ENCODE assay signal across 18 mouse cellular contexts in the genomic region with DNA sequence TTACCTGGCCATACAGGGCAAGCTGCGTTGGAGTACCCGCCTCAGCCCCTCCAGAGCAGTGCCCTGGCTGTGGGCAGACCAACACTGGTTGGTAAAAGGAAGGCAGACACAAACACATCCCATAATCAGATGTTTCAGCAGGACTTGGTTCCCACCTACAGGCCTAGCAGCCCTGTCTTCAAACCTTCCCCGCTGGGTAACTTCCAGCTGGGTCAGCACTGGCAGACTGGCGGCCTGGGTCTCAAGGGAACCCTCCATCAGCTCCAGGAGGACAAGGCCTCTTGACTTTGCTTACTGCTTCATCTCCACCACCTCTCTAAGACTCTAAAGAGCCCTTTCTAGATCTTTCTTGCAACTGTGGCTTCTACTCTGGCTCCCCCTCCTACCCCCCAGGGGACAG. TPM values are rescaled to one million over a fixed set of nuclear protein-coding genes. Genes with fewer than 3 reads are reported as not detected.
A peak's percentile ranks its signal among the peaks of the same experiment; 100 is the strongest.
DNase-seq lines count a peak whose midpoint lies in the region; ATAC-seq and TF ChIP-seq lines count a peak whose summit lies in the region.
"Had no signal": no experiment of that assay in that cellular context is flagged by ENCODE, and none has a peak within 500 bp of the region (broad histone marks: within the 10 kb centered on the region; RNA-seq: fewer than 3 reads in every experiment).

No protein-coding gene starts in this region.

- H3K9ac ChIP-seq in heart, embryonic 13.5 days: peak overlapping the region; percentile 60; the same call in 1 of the 2 replicates
- no peak overlapping the region for H3K9ac ChIP-seq in liver, embryonic 15.5 days
- no peak overlapping the region for H3K9ac ChIP-seq in liver, postnatal 0 days (replicated peaks)
- H3K9ac ChIP-seq in limb, embryonic 15.5 days: no peak overlapping the region
- H3K9ac ChIP-seq: hindbrain, embryonic 12.5 days; lung, embryonic 14.5 days; neural tube, embryonic 12.5 days had no signal

- WGBS in cerebellum, adult 2 months: 62% methylated on average over 4 of the region's 4 CpGs
- 91% methylated on average over 4 of the region's 4 CpGs for WGBS in heart, embryonic 13.5 days
- 91% methylated on average over 4 of the region's 4 CpGs for WGBS in liver, embryonic 15.5 days (ENCODE audit: insufficient replicate concordance)
- 88% methylated on average over 4 of the region's 4 CpGs for WGBS in liver, postnatal 0 days (ENCODE audit: insufficient replicate concordance)
- WGBS in limb, embryonic 15.5 days: 85% methylated on average over 4 of the region's 4 CpGs

- H3K4me2 ChIP-seq in heart, embryonic 13.5 days: no peak overlapping the region
- no peak overlapping the region for H3K4me2 ChIP-seq in liver, embryonic 15.5 days
- no peak overlapping the region for H3K4me2 ChIP-seq in liver, postnatal 0 days (ENCODE audit: low read depth, low read length)
- H3K4me2 ChIP-seq in limb, embryonic 15.5 days: no peak overlapping the region
- H3K4me2 ChIP-seq: hindbrain, embryonic 12.5 days; lung, embryonic 14.5 days; neural tube, embryonic 12.5 days had no signal

- peaks cover 93% of the 10 kb centered on the region for H3K4me1 ChIP-seq in cerebellum, adult 2 months (ENCODE audit: control insufficient read depth, insufficient read depth, low read length)
- H3K4me1 ChIP-seq in heart, embryonic 13.5 days: peaks cover 95% of the 10 kb centered on the region
- peaks cover 78% of the 10 kb centered on the region for H3K4me1 ChIP-seq in liver, embryonic 15.5 days (replicated peaks)
- peaks cover 18% of the 10 kb centered on the region for H3K4me1 ChIP-seq in liver, postnatal 0 days (ENCODE audit: insufficient read depth)
- peaks cover 100% of the 10 kb centered on the region for H3K4me1 ChIP-seq in limb, embryonic 15.5 days

- no peak for TF ChIP-seq CTCF in cerebellum, adult 2 months (IDR thresholded peaks at IDR 0.05; ENCODE audit: borderline replicate concordance, insufficient read depth, low read depth, low read length)
- TF ChIP-seq CTCF in liver, postnatal 0 days (IDR thresholded peaks at IDR 0.05; ENCODE audit: low read depth): no peak

- TF ChIP-seq EP300 in liver, postnatal 0 days (IDR thresholded peaks at IDR 0.05; ENCODE audit: low read depth): no peak

- ATAC-seq in heart, embryonic 13.5 days (ENCODE audit: extremely low read depth, insufficient number of reproducible peaks, low FRiP score, low TSS enrichment): no peak
- ATAC-seq in liver, embryonic 15.5 days (ENCODE audit: insufficient read depth): no peak
- ATAC-seq in liver, postnatal 0 days: no peak
- ATAC-seq in limb, embryonic 15.5 days (ENCODE audit: insufficient number of reproducible peaks, low FRiP score, low TSS enrichment, low read depth): no peak
- ATAC-seq: activated CD4-positive, CD25-positive, alpha-beta regulatory T cell, adult 4 months; intestine, postnatal 0 days; midbrain, embryonic 16.5 days had no signal

- no peaks in the 10 kb centered on the region for H3K9me3 ChIP-seq in heart, embryonic 13.5 days
- no peaks in the 10 kb centered on the region for H3K9me3 ChIP-seq in liver, embryonic 15.5 days (replicated peaks)
- H3K9me3 ChIP-seq in liver, postnatal 0 days (ENCODE audit: low read length): no peaks in the 10 kb centered on the region
- no peaks in the 10 kb centered on the region for H3K9me3 ChIP-seq in limb, embryonic 15.5 days
- H3K9me3 ChIP-seq: hindbrain, embryonic 12.5 days; neural tube, embryonic 12.5 days had no signal

- H3K27ac ChIP-seq in cerebellum, adult 2 months (ENCODE audit: insufficient read depth, low read length): peak overlapping the region; percentile 36
- no peak overlapping the region for H3K27ac ChIP-seq in heart, embryonic 13.5 days (replicated peaks)
- peak overlapping the region; percentile 31; the same call in 1 of the 2 replicates for H3K27ac ChIP-seq in liver, embryonic 15.5 days (replicated peaks)
- no peak overlapping the region for H3K27ac ChIP-seq in liver, postnatal 0 days (ENCODE audit: low read depth)
- H3K27ac ChIP-seq in limb, embryonic 15.5 days: peak overlapping the region; percentile 97; the same call in 1 of the 2 replicates
- H3K27ac ChIP-seq: hindbrain, embryonic 12.5 days; kidney, postnatal 0 days; neural tube, embryonic 12.5 days had no signal

- no peak for TF ChIP-seq POLR2A in cerebellum, adult 2 months (IDR thresholded peaks at IDR 0.05; ENCODE audit: borderline replicate concordance, insufficient read depth, low read length)

- H3K4me3 ChIP-seq in cerebellum, adult 2 months (replicated peaks; ENCODE audit: insufficient read depth, low read depth, low read length): no peak overlapping the region
- H3K4me3 ChIP-seq in heart, embryonic 13.5 days: no peak overlapping the region
- no peak overlapping the region for H3K4me3 ChIP-seq in liver, embryonic 15.5 days (replicated peaks)
- H3K4me3 ChIP-seq in liver, postnatal 0 days (ENCODE audit: low read depth, low read length): no peak overlapping the region
- no peak overlapping the region for H3K4me3 ChIP-seq in limb, embryonic 15.5 days
- H3K4me3 ChIP-seq: hindbrain, embryonic 12.5 days; neural tube, embryonic 12.5 days had no signal

- intact Hi-C loops in heart, postnatal 25 days (cut with DNase I): loop anchor here (2.0 to 5.0 kb wide), 2 partner anchors 26 to 34 kb away; a partner anchor contains a TSS

- no peaks in the 10 kb centered on the region for H3K36me3 ChIP-seq in heart, embryonic 13.5 days
- no peaks in the 10 kb centered on the region for H3K36me3 ChIP-seq in liver, embryonic 15.5 days (replicated peaks)
- H3K36me3 ChIP-seq in liver, postnatal 0 days (replicated peaks; ENCODE audit: insufficient read depth, low read length): no peaks in the 10 kb centered on the region
- peaks cover 3% of the 10 kb centered on the region; the same call in 1 of the 2 replicates for H3K36me3 ChIP-seq in limb, embryonic 15.5 days
- H3K36me3 ChIP-seq: hindbrain, embryonic 12.5 days; neural tube, embryonic 12.5 days had no signal

- no peak for DNase-seq in cerebellum, adult 2 months
- DNase-seq in cerebellum, postnatal 36 days: no peak
- DNase-seq in heart, postnatal 25 days (ENCODE audit: low spot score): no peak
- no peak for DNase-seq in liver, postnatal 0 days
- DNase-seq in testis, postnatal 10 days (ENCODE audit: low spot score): no peak
- DNase-seq: cerebellum, adult 18-20 months; layer of hippocampus, adult 9-11 months; lung, embryonic 14.5 days; thymus, adult 18-20 months had no signal

- no peaks in the 10 kb centered on the region for H3K27me3 ChIP-seq in cerebellum, adult 2 months (ENCODE audit: control insufficient read depth, insufficient read depth, low read length)
- H3K27me3 ChIP-seq in heart, embryonic 13.5 days (replicated peaks): peaks cover 24% of the 10 kb centered on the region
- H3K27me3 ChIP-seq in liver, embryonic 15.5 days: peaks cover 53% of the 10 kb centered on the region
- H3K27me3 ChIP-seq in liver, postnatal 0 days (ENCODE audit: insufficient read depth, low read length): no peaks in the 10 kb centered on the region
- no peaks in the 10 kb centered on the region for H3K27me3 ChIP-seq in limb, embryonic 15.5 days

RNA-seq across cellular contexts. Expression of a gene that starts 13.7 kb away (rescaled TPM):
- polyA plus RNA-seq in cerebellum, adult 2 months (2012; rRNA removed): 0.27 and 0.33 TPM in 2 replicates
- 7.8 and 8.9 TPM in 2 replicates for polyA plus RNA-seq in heart, embryonic 13.5 days (2015; fragmentation: Nextera tagmentation; extraction: Ambion mirVana)
- under 1 TPM in 1 of 2 experiments, not detected in 1; 0.39 TPM for total RNA-seq in heart, postnatal 25 days (2021)
- 8.1 and 8.7 TPM in 2 replicates for polyA plus RNA-seq in liver, embryonic 15.5 days (2015; fragmentation: Nextera tagmentation; extraction: Ambion mirVana)
- polyA plus RNA-seq in liver, postnatal 0 days (2015; fragmentation: Nextera tagmentation; extraction: Ambion mirVana): 4.8 and 6.3 TPM in 2 replicates
- polyA plus RNA-seq in limb, embryonic 15.5 days (2015; fragmentation: Nextera tagmentation; extraction: Ambion mirVana): 3.8 and 5.5 TPM in 2 replicates

RNA-seq across cellular contexts. Expression of a gene that starts 35.3 kb away (rescaled TPM):
- 1.7 TPM in 2 replicates for polyA plus RNA-seq in cerebellum, adult 2 months (2012; rRNA removed)
- polyA plus RNA-seq in heart, embryonic 13.5 days (2015; fragmentation: Nextera tagmentation; extraction: Ambion mirVana): 15.4 and 17.1 TPM in 2 replicates
- 1 to 10 TPM; 4.2 to 4.5 TPM for total RNA-seq in heart, postnatal 25 days (2021)
- 55.3 and 58.3 TPM in 2 replicates for polyA plus RNA-seq in liver, embryonic 15.5 days (2015; fragmentation: Nextera tagmentation; extraction: Ambion mirVana)
- polyA plus RNA-seq in liver, postnatal 0 days (2015; fragmentation: Nextera tagmentation; extraction: Ambion mirVana): 24.6 and 25.7 TPM in 2 replicates
- 5.6 and 6.0 TPM in 2 replicates for polyA plus RNA-seq in limb, embryonic 15.5 days (2015; fragmentation: Nextera tagmentation; extraction: Ambion mirVana)

RNA-seq across cellular contexts. Expression of a gene that starts 48.9 kb away (rescaled TPM):
- polyA plus RNA-seq in cerebellum, adult 2 months (2012; rRNA removed): 91.0 and 93.9 TPM in 2 replicates
- polyA plus RNA-seq in heart, embryonic 13.5 days (2015; fragmentation: Nextera tagmentation; extraction: Ambion mirVana): 15.1 and 15.7 TPM in 2 replicates
- 10 to 100 TPM; 32.0 to 32.6 TPM for total RNA-seq in heart, postnatal 25 days (2021)
- 6.2 and 7.2 TPM in 2 replicates for polyA plus RNA-seq in liver, embryonic 15.5 days (2015; fragmentation: Nextera tagmentation; extraction: Ambion mirVana)
- polyA plus RNA-seq in liver, postnatal 0 days (2015; fragmentation: Nextera tagmentation; extraction: Ambion mirVana): 3.3 and 3.6 TPM in 2 replicates
- polyA plus RNA-seq in limb, embryonic 15.5 days (2015; fragmentation: Nextera tagmentation; extraction: Ambion mirVana): 13.5 and 13.8 TPM in 2 replicates

RNA-seq across cellular contexts. Expression of a gene that starts 50.4 kb away (rescaled TPM):
- polyA plus RNA-seq in cerebellum, adult 2 months (2012; rRNA removed): 144 and 148 TPM in 2 replicates
- polyA plus RNA-seq in heart, embryonic 13.5 days (2015; fragmentation: Nextera tagmentation; extraction: Ambion mirVana): 47.6 and 51.6 TPM in 2 replicates
- 10 to 100 TPM; 32.6 to 37.6 TPM for total RNA-seq in heart, postnatal 25 days (2021)
- 27.9 and 36.1 TPM in 2 replicates for polyA plus RNA-seq in liver, embryonic 15.5 days (2015; fragmentation: Nextera tagmentation; extraction: Ambion mirVana)
- 21.3 TPM in 2 replicates for polyA plus RNA-seq in liver, postnatal 0 days (2015; fragmentation: Nextera tagmentation; extraction: Ambion mirVana)
- polyA plus RNA-seq in limb, embryonic 15.5 days (2015; fragmentation: Nextera tagmentation; extraction: Ambion mirVana): 63.3 and 64.5 TPM in 2 replicates

Comparison
In these comparisons a context has a peak if more than half of its experiments do, and no peak if none do; other contexts are left out.
1. H3K27ac ChIP-seq: peak in cerebellum, adult 2 months (single experiment), liver, embryonic 15.5 days (single experiment) and limb, embryonic 15.5 days (single experiment); none in heart, embryonic 13.5 days (single experiment) and liver, postnatal 0 days (single experiment).